Mouse (Mus musculus): ENCODE measurements around the gene Cldn22. TPM values are rescaled to one million over a fixed set of nuclear protein-coding genes. Genes with fewer than 3 reads are reported as not detected.

Gene Cldn22
- polyA plus RNA-seq (2017; shearing (Covaris generic)) = not detected

DNA sequence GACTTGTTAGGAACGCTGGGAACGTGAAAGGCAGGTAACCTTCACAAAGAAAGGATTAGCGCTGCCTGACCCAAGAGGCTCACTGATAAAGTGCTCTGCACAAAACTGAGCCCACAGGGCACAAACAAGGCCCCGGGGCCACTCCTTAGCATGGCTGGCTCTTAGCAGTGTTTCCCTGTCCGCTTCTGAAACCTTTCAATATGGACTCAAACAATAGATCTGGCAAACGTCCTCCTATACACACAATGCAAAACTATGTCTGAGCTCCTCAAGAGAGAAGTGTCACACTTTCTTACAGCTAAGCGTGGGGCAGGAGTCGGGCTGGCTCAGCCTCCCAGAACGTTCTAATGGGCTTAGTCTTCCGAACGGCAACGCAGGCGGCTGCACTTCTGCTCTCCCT is at the start of gene Cldn22:
Cldn22 (plus strand) TSS at position 301 of the 400 bp plus-strand sequence.

DNA sequence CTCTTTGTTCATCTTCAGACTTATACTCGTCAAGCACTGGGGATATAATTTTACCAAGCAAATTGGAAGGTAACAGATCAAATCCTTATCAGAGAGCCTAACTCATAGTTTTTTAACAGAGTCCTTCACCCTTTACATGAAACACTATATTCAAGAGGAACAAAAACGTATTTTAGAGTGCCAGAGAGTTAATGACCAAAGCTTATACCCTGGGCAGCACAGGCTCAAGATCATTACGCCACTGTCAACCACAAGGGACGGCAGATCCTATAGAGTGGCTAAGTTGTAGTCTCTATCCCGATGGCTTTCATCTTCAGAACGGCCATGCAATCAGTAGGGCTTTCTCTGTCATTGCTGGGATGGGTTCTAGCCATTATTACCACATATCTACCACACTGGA is 2.4 kb upstream of the Cldn22 start, which contains the start of gene Cldn24:
Cldn24 (plus strand) TSS at position 301 of the 400 bp plus-strand sequence.

Other genes with a start within 250 kb of the Cldn22 start
- gene Ing2, start 148.9 kb upstream of the Cldn22 start, polyA plus RNA-seq (2017; shearing (Covaris generic)) = 4.1 TPM
- 51.3 TPM for gene Cdkn2aip, start 110.5 kb upstream of the Cldn22 start, polyA plus RNA-seq (2017; shearing (Covaris generic))
- gene Cldn24, start 2.3 kb upstream of the Cldn22 start, polyA plus RNA-seq (2017; shearing (Covaris generic)) = not detected
- 0.07 TPM for gene Wwc2, start 166.4 kb downstream of the Cldn22 start, polyA plus RNA-seq (2017; shearing (Covaris generic))